Mouse (Mus musculus) limb, embryonic 14.5 days (tissue): ENCODE data around the gene Fat3. TPM values are rescaled to one million over a fixed set of nuclear protein-coding genes. Genes with fewer than 3 reads are reported as not detected.

Experiments
- ATAC-seq: fragments of 200-750 bp; cut with Nextera tagmentation; 2 replicates; pipeline ENCODE4 v1.8.0; 2017; ENCODE audit warnings: low read depth, moderate number of reproducible peaks, moderate TSS enrichment; ENCODE audit not compliant: low FRiP score
- DNase-seq: peaks from one replicate; pipeline ENCODE4 v3.0.0-alpha.2; 2015; ENCODE audit warnings: low spot score
- H3K27ac ChIP-seq: fragments of 300-500 bp; sonication (generic); replicated peaks from 2 replicates; pipeline ENCODE4 v1.5.1; 2014; ENCODE audit warnings: low read depth, mild to moderate bottlenecking, low read length, moderate library complexity, mixed read lengths
- H3K27me3 ChIP-seq: fragments of 300-500 bp; sonication (generic); 2 replicates; pipeline ENCODE4 v1.6.1; 2014; ENCODE audit warnings: low read length, mixed read lengths; ENCODE audit not compliant: control insufficient read depth, insufficient read depth
- H3K36me3 ChIP-seq: fragments of 300-500 bp; sonication (generic); 2 replicates; pipeline ENCODE4 v1.6.1; 2014; ENCODE audit warnings: mild to moderate bottlenecking, low read length, moderate library complexity, mixed read lengths; ENCODE audit not compliant: control insufficient read depth, insufficient read depth
- H3K4me1 ChIP-seq: fragments of 300-500 bp; sonication (generic); 2 replicates; pipeline ENCODE4 v1.6.1; 2014; ENCODE audit warnings: antibody characterized with exemption, low read length, mixed read lengths; ENCODE audit not compliant: control insufficient read depth, insufficient read depth
- H3K4me2 ChIP-seq: fragments of 300-500 bp; sonication (generic); replicated peaks from 2 replicates; pipeline ENCODE4 v1.6.1; 2014; ENCODE audit warnings: low read depth, mild to moderate bottlenecking, low read length, moderate library complexity; ENCODE audit not compliant: severe bottlenecking
- H3K4me3 ChIP-seq: fragments of 300-500 bp; sonication (generic); replicated peaks from 2 replicates; pipeline ENCODE4 v1.5.1; 2014; ENCODE audit warnings: low read length
- H3K9ac ChIP-seq: fragments of 300-500 bp; sonication (generic); 2 replicates; pipeline ENCODE4 v1.6.1; 2014; ENCODE audit warnings: mild to moderate bottlenecking, low read depth, low read length, moderate library complexity; ENCODE audit not compliant: severe bottlenecking
- H3K9me3 ChIP-seq: fragments of 300-500 bp; sonication (generic); 2 replicates; pipeline ENCODE4 v1.6.1; 2016; ENCODE audit warnings: low read length; ENCODE audit not compliant: control insufficient read depth
- POLR2A ChIP-seq: fragments of 200-500 bp; IDR thresholded peaks from 2 replicates; pipeline ENCODE4 v1.8.0; 2012; ENCODE audit warnings: inconsistent platforms, mild to moderate bottlenecking, moderate library complexity, borderline replicate concordance; ENCODE audit not compliant: insufficient read depth, insufficient read length; ENCODE audit errors: extremely low read depth
- WGBS: fragments of 180-500 bp; shearing (Covaris S2); extraction: QIAGEN DNeasy Blood & Tissue Kit; methylation state at CpG from one replicate; pipeline ENCODE4 v1.1.7; 2014; 5-methylcytosine and 5-hydroxymethylcytosine counted together
- polyA plus RNA-seq, 2 experiments: library from polyadenylated mRNA; depleted of rRNA in 1 of 2; stranded (reverse) in 1 of 2; unstranded in 1 of 2; fragments of >200 nt; fragmentation: Nextera tagmentation in 1 of 2; extraction: Ambion mirVana in 1 of 2; gene quantifications; 2 replicates each; pipeline versions ENCODE4 v1.2.1 to v1.2.3; 2012 to 2014

The Fat3 gene
- polyA plus RNA-seq, 2 experiments = 5.4 to 9.2 TPM

DNA sequence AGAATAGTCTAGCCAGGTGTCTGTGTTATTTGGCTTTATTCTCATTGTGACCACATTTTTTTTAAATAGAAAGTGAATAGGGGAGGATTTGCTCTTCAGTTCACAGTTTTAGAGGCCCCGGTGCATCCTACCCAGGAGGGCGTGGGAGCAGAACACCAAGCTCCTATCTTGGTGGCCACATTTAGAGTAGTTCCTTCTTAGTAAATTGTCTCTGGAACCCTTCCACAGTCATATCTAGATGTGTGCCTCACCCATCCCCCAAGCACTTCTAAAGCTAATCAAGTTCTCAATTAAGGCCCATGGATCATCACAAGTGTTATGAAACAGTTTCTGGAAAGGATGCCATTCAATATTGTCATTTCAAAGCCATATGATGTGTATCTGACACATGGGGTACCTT, 559.3 kb downstream of the Fat3 start:
- H3K4me1 ChIP-seq = peaks cover 3% of the 10 kb centered on the region; the same call in 1 of the 2 replicates
- TF ChIP-seq POLR2A = no peak
- H3K9me3 ChIP-seq = no peaks in the 10 kb centered on the region
- H3K27ac ChIP-seq = no peak overlapping the region
- H3K4me2 ChIP-seq = no peak overlapping the region
- ATAC-seq = no peak
- no peaks in the 10 kb centered on the region for H3K27me3 ChIP-seq
- H3K36me3 ChIP-seq = no peaks in the 10 kb centered on the region
- H3K4me3 ChIP-seq = no peak overlapping the region
- no peak for DNase-seq
- H3K9ac ChIP-seq = no peak overlapping the region
- WGBS = 89% methylated on average over 2 of the region's 2 CpGs

DNA sequence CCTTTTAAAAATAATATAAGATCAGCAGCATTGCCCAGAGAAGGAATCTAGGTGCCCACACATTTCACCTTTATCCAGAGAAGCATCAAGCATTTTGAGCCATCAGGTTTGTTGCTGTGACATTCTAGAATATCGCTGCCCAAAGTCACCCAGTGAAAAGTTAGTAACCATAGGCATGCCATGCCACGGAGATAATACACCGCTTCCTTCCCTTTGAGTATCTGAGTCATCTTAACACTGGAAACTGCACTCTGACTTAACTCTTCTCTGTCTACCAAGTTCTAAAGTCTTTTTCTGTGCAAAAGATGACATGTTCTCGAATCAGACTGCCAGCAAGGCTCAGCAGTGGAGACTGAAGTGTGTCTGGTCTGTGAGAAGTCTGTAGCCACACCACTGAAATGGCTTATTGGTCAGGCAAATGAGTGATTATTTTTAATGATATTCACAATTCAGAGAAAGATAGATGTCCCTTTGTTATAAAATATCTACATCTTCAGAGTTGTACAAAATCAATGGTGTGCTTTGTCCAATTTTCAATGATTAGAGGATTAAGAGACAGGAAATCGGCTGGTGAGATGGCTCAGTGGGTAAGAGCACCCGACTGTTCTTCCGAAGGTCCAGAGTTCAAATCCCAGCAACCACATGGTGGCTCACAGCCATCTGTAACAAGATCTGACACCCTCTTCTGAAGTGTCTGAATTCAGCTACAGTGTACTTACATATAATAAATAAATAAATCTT, 560.0 kb downstream of the Fat3 start:
- Histone ChIP-seq H3K27ac (no peak overlapping the region), H3K9ac (no peak overlapping the region), H3K4me2 (no peak overlapping the region), H3K36me3 (no peaks in the 10 kb centered on the region), H3K4me3 (no peak overlapping the region), H3K4me1 (peaks cover 3% of the 10 kb centered on the region; the same call in 1 of the 2 replicates), H3K27me3 (no peaks in the 10 kb centered on the region), H3K9me3 (no peaks in the 10 kb centered on the region)
- ATAC-seq (no peak), DNase-seq (no peak)
- TF ChIP-seq POLR2A = no peak
- 84% methylated on average over 7 of the region's 7 CpGs for WGBS

DNA sequence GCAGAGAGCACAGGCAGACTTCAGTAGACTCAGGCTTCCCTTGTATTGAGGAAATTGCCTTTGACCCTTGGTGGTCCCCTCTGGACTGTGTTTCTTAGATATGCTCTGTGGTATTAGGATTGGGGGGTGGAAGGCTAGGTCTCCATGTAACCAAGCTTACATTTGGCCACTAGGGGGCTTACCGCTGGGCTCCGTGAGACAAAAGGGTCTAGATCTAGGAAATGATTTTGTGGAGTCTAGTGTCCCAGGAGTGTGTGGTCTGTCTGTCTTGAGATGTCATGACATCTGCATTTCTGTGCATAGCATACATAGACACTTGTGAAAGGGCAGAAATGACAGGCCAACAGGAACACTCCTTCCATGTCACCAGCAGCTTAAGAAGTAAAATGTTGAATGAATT, 561.5 kb downstream of the Fat3 start:
- ATAC-seq = no peak
- H3K27ac ChIP-seq = no peak overlapping the region
- no peak for DNase-seq
- H3K4me3 ChIP-seq = no peak overlapping the region
- peaks cover 3% of the 10 kb centered on the region; the same call in 1 of the 2 replicates for H3K4me1 ChIP-seq
- no peak overlapping the region for H3K4me2 ChIP-seq
- H3K27me3 ChIP-seq = no peaks in the 10 kb centered on the region
- 48% methylated on average over 2 of the region's 2 CpGs for WGBS
- no peak overlapping the region for H3K9ac ChIP-seq
- no peak for TF ChIP-seq POLR2A
- no peaks in the 10 kb centered on the region for H3K36me3 ChIP-seq
- no peaks in the 10 kb centered on the region for H3K9me3 ChIP-seq

- Histone ChIP-seq H3K27ac (no peak overlapping the region), H3K4me2 (no peak overlapping the region)
- 76% methylated on average over 28 of the region's 28 CpGs for WGBS
These were observed 563.1 kb downstream of the Fat3 start for GRCm38 (mm10) chr9:15937837-15938514.

GRCm38 (mm10) chr9:15930928-15931443, 570.1 kb downstream of the Fat3 start:
- 85% methylated on average over 5 of the region's 5 CpGs for WGBS
- H3K36me3 ChIP-seq = no peaks in the 10 kb centered on the region
- no peaks in the 10 kb centered on the region for H3K4me1 ChIP-seq
- no peak for TF ChIP-seq POLR2A
- DNase-seq (no peak), ATAC-seq (no peak)
- no peaks in the 10 kb centered on the region for H3K27me3 ChIP-seq
- H3K27ac ChIP-seq = no peak overlapping the region
- H3K9ac ChIP-seq = no peak overlapping the region
- H3K4me2 ChIP-seq = no peak overlapping the region
- no peaks in the 10 kb centered on the region for H3K9me3 ChIP-seq
- no peak overlapping the region for H3K4me3 ChIP-seq

More at GRCm38 (mm10) chr9:15937837-15938514, 563.1 kb downstream of the Fat3 start:
- no peaks in the 10 kb centered on the region for H3K4me1 ChIP-seq
- H3K4me3 ChIP-seq = no peak overlapping the region
- no peaks in the 10 kb centered on the region for H3K36me3 ChIP-seq
- H3K9ac ChIP-seq = no peak overlapping the region
- TF ChIP-seq POLR2A = no peak
- no peaks in the 10 kb centered on the region for H3K27me3 ChIP-seq
- no peak for DNase-seq
- ATAC-seq = no peak
- H3K9me3 ChIP-seq = no peaks in the 10 kb centered on the region
